Mouse (Mus musculus) hindbrain, embryonic 13.5 days (tissue): Measurements from ENCODE around the gene Tia1. TPM values are rescaled to one million over a fixed set of nuclear protein-coding genes. Genes with fewer than 3 reads are reported as not detected.

Experiments used
- ATAC-seq: fragments of 200-750 bp; cut with Nextera tagmentation; 2 replicates; pipeline ENCODE4 v1.8.0; 2017; ENCODE audit warnings: moderate TSS enrichment; ENCODE audit not compliant: low FRiP score
- H3K27ac ChIP-seq: fragments of 300-500 bp; sonication (generic); 2 replicates; pipeline ENCODE4 v1.5.1; 2015; ENCODE audit warnings: inconsistent platforms, mild to moderate bottlenecking, moderate library complexity
- H3K27me3 ChIP-seq: fragments of 300-500 bp; sonication (generic); 2 replicates; pipeline ENCODE4 v1.6.1; 2015; ENCODE audit warnings: mild to moderate bottlenecking, inconsistent platforms
- H3K36me3 ChIP-seq: fragments of 300-500 bp; sonication (generic); 2 replicates; pipeline ENCODE4 v1.6.1; 2015; ENCODE audit warnings: mild to moderate bottlenecking, inconsistent platforms
- H3K4me1 ChIP-seq: fragments of 300-500 bp; sonication (generic); replicated peaks from 2 replicates; pipeline ENCODE4 v1.6.1; 2015; ENCODE audit warnings: inconsistent platforms
- H3K4me2 ChIP-seq: fragments of 300-500 bp; sonication (generic); 2 replicates; pipeline ENCODE4 v1.6.1; 2015; ENCODE audit warnings: inconsistent platforms, mild to moderate bottlenecking, moderate library complexity
- H3K4me3 ChIP-seq: fragments of 300-500 bp; sonication (generic); 2 replicates; pipeline ENCODE4 v1.5.1; 2015; ENCODE audit warnings: mild to moderate bottlenecking, inconsistent platforms
- H3K9ac ChIP-seq: fragments of 300-500 bp; sonication (generic); 2 replicates; pipeline ENCODE4 v1.6.1; 2015; ENCODE audit warnings: mild to moderate bottlenecking, inconsistent platforms
- H3K9me3 ChIP-seq: fragments of 300-500 bp; sonication (generic); 2 replicates; pipeline ENCODE4 v1.6.1; 2016; ENCODE audit warnings: inconsistent platforms
- WGBS: fragments of 180-500 bp; shearing (Covaris S2); methylation state at CpG from one replicate; pipeline ENCODE4 v1.1.7; 2015; 5-methylcytosine and 5-hydroxymethylcytosine counted together
- polyA plus RNA-seq: library from polyadenylated mRNA; unstranded; fragments of >200 nt; fragmentation: Nextera tagmentation; extraction: Ambion mirVana; gene quantifications from 2 replicates; pipeline ENCODE4 v1.2.1, GENCODE M21; 2015

Gene Tia1
- polyA plus RNA-seq, 1 experiment from 2014 or later = 359 TPM

DNA sequence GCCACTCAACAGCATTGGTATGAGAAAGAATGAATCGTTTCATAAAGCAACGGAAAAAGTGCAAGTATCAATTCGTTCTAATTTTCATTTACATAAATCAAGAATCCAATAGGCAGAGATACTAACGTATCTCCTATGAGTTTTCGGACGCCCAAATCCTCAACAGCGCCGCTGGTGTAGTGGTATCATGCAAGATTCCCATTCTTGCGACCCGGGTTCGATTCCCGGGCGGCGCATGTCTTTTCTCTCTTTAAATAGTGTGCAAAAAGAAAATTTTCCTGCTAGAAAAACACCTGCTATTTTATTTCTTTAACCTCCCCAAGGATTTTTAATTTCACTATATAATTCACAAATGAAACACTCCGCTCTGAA lies 305 bp upstream of the Tia1 start:
- peak; percentile 81 for ATAC-seq

DNA sequence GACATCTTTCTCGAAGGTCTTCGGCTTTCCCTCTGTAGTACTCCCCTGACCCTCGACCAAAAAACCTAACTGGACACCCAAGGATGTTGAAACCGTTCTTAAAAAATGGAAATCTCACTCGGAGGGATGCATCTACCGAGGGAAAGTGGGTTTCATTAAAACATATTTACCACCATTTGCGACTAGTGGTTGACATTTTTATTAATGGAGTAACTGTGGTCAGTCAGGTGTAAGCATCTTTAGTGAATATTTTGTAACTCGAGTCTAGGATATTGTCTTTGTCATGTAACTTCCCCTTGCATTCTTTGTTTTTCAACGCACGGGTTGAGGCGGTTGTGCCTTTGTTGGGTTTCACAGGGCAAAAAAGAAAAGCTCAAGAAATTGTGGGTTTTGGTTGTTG lies 977 bp downstream of the Tia1 start:
- H3K4me2 ChIP-seq = peak overlapping the region; percentile 81
- under 1% methylated on average over 11 of the region's 11 CpGs for WGBS
- no peaks in the 10 kb centered on the region for H3K9me3 ChIP-seq
- H3K4me1 ChIP-seq = peaks cover 36% of the 10 kb centered on the region
- peak overlapping the region; percentile 100 for H3K27ac ChIP-seq
- no peak for ATAC-seq
- H3K27me3 ChIP-seq = no peaks in the 10 kb centered on the region
- H3K36me3 ChIP-seq = peaks cover 3% of the 10 kb centered on the region; the same call in 1 of the 2 replicates
- H3K9ac ChIP-seq = peak overlapping the region; percentile 99
- H3K4me3 ChIP-seq = peak overlapping the region; percentile 83

More for the DNA sequence above, 305 bp upstream of the Tia1 start:
- no peaks in the 10 kb centered on the region for H3K9me3 ChIP-seq
- H3K27ac ChIP-seq = peak overlapping the region; percentile 100
- no peaks in the 10 kb centered on the region; the same call in 1 of the 2 replicates for H3K27me3 ChIP-seq
- peaks cover 3% of the 10 kb centered on the region; the same call in 1 of the 2 replicates for H3K36me3 ChIP-seq
- H3K4me1 ChIP-seq = peaks cover 29% of the 10 kb centered on the region
- WGBS = under 1% methylated on average over 15 of the region's 15 CpGs
- peak overlapping the region; percentile 83 for H3K4me3 ChIP-seq
- peak overlapping the region; percentile 99 for H3K9ac ChIP-seq
- H3K4me2 ChIP-seq = peak overlapping the region; percentile 81

DNA sequence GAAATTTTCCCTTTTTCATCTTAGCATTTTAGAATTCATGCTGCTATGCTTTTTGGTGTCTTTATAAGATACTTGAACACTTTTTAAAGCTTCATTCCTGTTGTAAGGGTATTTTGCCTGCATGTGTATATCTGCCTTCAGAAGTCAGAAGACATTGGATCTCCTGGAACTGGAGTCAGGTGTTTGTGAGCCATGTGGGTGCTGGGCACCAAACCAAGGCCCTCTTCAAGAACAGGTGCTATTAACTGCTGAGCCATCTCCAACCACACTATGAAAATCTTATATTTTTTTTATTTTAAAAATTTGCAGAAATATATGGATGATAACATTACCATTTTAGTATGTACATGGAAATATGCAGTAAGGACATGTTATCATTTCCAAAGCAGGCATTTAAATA lies 2.3 kb downstream of the Tia1 start:
- Histone ChIP-seq H3K9ac (0 out of 2 replicates have a peak overlapping the region, but pooled peaks have one; percentile 46), H3K4me3 (peak overlapping the region; percentile 83), H3K4me1 (peaks cover 38% of the 10 kb centered on the region), H3K36me3 (peaks cover 3% of the 10 kb centered on the region; the same call in 1 of the 2 replicates), H3K9me3 (no peaks in the 10 kb centered on the region), H3K4me2 (peak overlapping the region; percentile 81), H3K27ac (no peak overlapping the region), H3K27me3 (no peaks in the 10 kb centered on the region)
- no peak for ATAC-seq

DNA sequence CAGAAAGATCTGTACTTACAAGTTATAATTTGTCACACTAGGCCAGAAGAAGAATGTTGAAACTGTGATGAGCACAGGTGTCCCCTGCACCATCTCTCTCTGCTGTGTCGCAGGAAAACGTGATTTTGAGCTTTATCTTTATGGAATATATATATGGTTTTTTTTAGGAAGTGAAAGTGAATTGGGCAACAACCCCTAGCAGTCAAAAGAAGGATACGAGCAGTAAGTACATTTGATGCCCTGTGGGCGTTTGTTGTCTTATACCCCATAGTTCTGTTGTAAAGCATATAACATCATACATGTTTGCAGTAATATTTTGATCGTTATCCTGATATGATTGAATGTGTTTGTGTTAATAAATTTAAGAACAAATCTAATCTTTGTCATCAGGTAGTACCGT lies 14.7 kb downstream of the Tia1 start:
- Histone ChIP-seq H3K4me1 (no peaks in the 10 kb centered on the region), H3K9ac (no peak overlapping the region), H3K4me3 (no peak overlapping the region), H3K27ac (no peak overlapping the region), H3K4me2 (no peak overlapping the region), H3K36me3 (peaks cover 78% of the 10 kb centered on the region), H3K9me3 (no peaks in the 10 kb centered on the region), H3K27me3 (no peaks in the 10 kb centered on the region)
- WGBS = 94% methylated on average over 6 of the region's 6 CpGs
- no peak for ATAC-seq

DNA sequence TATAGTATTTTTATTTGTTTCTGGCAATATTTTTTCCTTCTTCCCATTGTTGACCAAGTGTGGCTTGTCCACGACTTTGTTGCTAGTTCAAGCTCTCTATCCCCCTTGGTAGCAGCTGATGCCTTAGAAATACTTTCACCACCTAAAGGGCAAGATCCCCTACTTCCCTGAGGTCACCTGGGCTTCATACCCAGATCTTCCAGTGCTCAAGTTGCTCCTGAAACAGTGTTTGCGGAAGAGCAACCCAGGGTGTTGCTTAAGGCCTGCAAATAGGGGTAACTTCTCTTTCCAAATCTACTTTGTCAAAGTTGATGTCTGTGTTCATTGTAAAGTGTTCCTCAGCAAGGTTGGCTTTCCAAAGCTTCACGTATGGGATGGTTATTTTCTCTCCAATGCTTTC lies 15.2 kb downstream of the Tia1 start:
- no peaks in the 10 kb centered on the region for H3K4me1 ChIP-seq
- WGBS = 91% methylated on average over 3 of the region's 3 CpGs
- no peaks in the 10 kb centered on the region for H3K27me3 ChIP-seq
- no peak for ATAC-seq
- H3K4me3 ChIP-seq = no peak overlapping the region
- peaks cover 77% of the 10 kb centered on the region for H3K36me3 ChIP-seq
- no peaks in the 10 kb centered on the region for H3K9me3 ChIP-seq
- H3K27ac ChIP-seq = no peak overlapping the region
- no peak overlapping the region for H3K4me2 ChIP-seq
- no peak overlapping the region for H3K9ac ChIP-seq

DNA sequence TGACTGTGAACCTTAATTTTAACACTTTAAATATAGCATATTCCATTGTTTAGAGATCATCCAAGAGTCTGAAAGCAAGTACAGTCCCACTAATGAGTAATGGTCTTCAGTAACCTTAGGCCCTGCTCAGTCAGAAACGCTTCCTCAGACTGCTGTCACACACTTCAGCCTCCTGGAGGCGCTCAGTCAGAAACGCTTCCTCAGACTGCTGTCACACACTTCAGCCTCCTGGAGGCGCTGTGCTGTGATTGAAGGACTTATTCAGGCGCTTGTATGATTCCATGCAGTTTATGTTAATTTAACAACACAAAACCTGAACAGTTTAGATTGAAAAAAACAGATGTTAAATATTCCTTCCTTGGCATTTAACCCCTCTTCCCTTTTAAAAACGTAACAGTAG lies 16.5 kb downstream of the Tia1 start:
- Histone ChIP-seq H3K36me3 (peaks cover 84% of the 10 kb centered on the region), H3K4me1 (no peaks in the 10 kb centered on the region), H3K9me3 (no peaks in the 10 kb centered on the region), H3K27me3 (no peaks in the 10 kb centered on the region), H3K9ac (no peak overlapping the region), H3K4me3 (no peak overlapping the region), H3K27ac (no peak overlapping the region), H3K4me2 (no peak overlapping the region)
- 77% methylated on average over 6 of the region's 6 CpGs for WGBS
- ATAC-seq = no peak

DNA sequence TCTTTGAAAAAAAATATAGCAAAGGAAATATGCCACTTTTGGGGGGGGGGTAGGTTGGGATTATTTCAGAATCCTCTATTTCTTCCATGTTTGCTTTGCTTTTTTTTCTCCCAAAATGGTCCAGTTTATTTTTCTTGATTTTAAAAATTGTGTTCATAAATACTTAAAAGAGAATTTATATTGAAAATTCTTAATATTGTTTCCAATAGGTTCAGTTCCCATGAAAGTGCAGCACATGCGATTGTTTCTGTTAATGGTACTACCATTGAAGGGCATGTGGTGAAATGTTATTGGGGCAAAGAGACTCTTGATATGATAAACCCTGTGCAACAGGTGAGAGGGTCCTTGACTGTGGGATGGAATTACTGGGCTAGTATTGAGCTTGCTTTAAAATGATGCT lies 22.3 kb downstream of the Tia1 start, which contains the start of gene Gm44790:
Gene Gm44790, plus strand, starts transcription at position 301 of the 400 bp plus-strand sequence.
- no peak within 1 kb of the TSS for H3K9ac ChIP-seq
- H3K36me3 ChIP-seq = peaks cover 82% of the 10 kb centered on the region
- H3K27me3 ChIP-seq = no peaks in the 10 kb centered on the region
- H3K9me3 ChIP-seq = no peaks in the 10 kb centered on the region
- WGBS = 98% methylated on average over 1 of the region's 1 CpGs
- no peak for ATAC-seq
- no peak within 1 kb of the TSS for H3K4me3 ChIP-seq
- no peaks in the 10 kb centered on the region for H3K4me1 ChIP-seq
- H3K4me2 ChIP-seq = no peak within 1 kb of the TSS
- no peak within 1 kb of the TSS for H3K27ac ChIP-seq

DNA sequence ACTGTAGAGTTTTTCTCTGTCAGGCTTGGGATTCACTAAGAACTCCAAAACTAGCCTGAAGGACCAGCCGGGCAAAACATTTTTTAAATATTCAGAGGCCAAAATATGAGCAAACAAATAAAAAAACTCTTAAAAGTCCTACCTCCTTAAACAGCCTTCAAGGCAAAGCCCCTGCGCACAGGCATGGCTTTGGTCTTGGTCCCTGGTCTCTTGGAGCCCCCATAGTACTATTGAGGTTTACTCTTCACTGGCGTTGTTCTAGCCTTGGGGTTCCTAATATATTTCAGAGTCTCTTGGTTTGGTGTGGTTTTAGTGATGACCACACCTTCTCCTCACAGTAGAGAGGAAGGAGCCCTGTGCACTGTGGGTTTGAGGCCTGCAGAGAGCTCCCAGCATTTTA lies 27.5 kb downstream of the Tia1 start:
- no peak overlapping the region for H3K9ac ChIP-seq
- 97% methylated on average over 3 of the region's 3 CpGs for WGBS
- no peak overlapping the region for H3K4me3 ChIP-seq
- H3K36me3 ChIP-seq = peaks cover 87% of the 10 kb centered on the region
- ATAC-seq = no peak
- H3K4me1 ChIP-seq = no peaks in the 10 kb centered on the region
- H3K4me2 ChIP-seq = no peak overlapping the region
- no peaks in the 10 kb centered on the region for H3K9me3 ChIP-seq
- no peak overlapping the region for H3K27ac ChIP-seq
- no peaks in the 10 kb centered on the region for H3K27me3 ChIP-seq

DNA sequence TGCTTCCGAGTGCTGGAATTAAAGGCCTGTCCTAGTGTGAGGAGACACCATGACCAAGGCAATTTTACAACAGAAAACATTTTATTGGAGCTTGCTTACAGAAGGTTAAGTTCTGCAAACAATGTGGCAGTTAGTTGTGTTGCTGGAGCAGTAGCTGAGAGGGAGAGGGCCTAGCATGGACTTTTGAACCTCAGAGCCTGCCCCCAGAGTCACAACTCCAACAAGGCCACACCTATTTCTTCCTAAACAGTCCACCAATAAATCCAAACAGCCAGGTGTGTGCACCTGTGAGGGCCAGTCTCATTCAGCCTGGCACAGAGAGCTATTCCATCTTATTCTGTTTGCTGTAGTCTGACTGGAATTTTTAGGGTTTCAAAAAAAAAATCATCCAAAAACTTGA lies 29.7 kb downstream of the Tia1 start:
- no peak for ATAC-seq
- Histone ChIP-seq H3K27ac (no peak overlapping the region), H3K4me1 (peaks cover 6% of the 10 kb centered on the region), H3K9ac (no peak overlapping the region), H3K4me2 (no peak overlapping the region), H3K27me3 (no peaks in the 10 kb centered on the region), H3K9me3 (no peaks in the 10 kb centered on the region), H3K36me3 (peaks cover 69% of the 10 kb centered on the region), H3K4me3 (no peak overlapping the region)
- WGBS = 94% methylated on average over 1 of the region's 1 CpGs

DNA sequence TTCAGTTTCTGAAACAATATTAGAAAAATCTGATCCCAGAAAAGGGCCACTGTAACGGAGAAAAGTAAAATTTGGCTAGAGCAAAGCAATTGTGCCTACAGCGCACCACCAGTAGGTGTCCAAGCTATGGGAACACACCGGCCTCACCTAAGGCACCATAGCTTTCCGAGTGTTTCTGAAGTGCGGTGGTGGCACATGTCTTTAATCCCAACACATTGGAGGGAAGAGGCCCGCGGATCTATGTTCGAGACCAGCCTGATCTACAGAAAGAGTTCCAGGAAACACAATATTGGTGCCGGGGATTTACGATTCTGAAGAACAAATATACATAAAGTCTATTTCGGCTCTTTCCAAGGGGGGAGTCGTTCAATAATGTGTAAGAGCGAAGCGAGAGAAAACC lies 33.7 kb downstream of the Tia1 start:
- peak overlapping the region; percentile 86 for H3K9ac ChIP-seq
- ATAC-seq = 0 out of 2 replicates have a peak, but pooled peaks have one; percentile 27
- WGBS = 2% methylated on average over 14 of the region's 14 CpGs
- H3K4me2 ChIP-seq = peak overlapping the region; percentile 78
- peaks cover 18% of the 10 kb centered on the region for H3K4me1 ChIP-seq
- H3K4me3 ChIP-seq = peak overlapping the region; percentile 90
- peak overlapping the region; percentile 92 for H3K27ac ChIP-seq
- no peaks in the 10 kb centered on the region for H3K9me3 ChIP-seq
- no peaks in the 10 kb centered on the region for H3K27me3 ChIP-seq
- H3K36me3 ChIP-seq = peaks cover 40% of the 10 kb centered on the region

DNA sequence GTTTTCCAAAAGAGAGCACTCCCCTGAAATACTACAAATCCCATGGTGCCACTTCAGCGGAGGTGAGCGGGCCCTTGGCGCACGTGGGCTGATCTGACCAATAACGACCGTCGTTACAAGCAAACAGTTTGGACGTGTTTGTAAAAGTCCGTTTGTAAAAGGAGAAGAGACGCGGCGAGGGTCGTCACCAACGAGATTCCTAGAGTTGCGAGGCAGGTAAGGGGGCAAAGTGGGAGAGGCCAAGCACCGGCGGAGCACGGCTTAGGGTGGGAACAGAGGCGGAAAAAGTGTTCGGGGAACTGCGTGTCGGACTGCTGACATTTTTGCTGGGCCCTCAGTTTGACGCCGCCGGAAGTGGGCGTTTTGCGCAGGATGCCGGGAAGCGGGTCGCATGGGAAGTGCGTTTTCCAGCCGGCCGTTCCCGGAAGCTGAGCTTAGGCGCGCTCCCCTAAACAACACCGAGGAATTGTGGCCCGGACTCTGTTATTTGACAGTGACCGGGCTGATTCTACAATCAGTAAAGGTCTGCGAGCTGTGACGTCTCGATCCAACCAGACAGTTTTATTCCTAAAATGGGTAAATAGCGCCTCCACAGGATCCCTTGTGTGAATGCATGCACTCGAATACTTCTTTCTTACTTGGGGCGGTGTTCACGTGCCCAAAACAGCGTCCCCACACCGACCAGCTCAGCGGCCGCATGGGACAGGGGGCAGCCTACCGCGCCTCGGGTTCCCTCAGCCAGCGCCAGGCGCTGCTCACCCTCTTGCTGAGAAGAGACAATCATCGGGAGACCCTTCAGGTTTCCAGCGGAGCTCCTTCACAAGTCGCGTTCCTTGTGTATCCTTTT lies 34.5 kb downstream of the Tia1 start, which contains the start of gene C87436:
Gene C87436, plus strand, starts transcription at position 103 of the 847 bp plus-strand sequence.
- peak within 1 kb of the TSS; percentile 78 for H3K4me2 ChIP-seq
- H3K27me3 ChIP-seq = no peaks in the 10 kb centered on the region
- ATAC-seq = peak; percentile 97
- peak within 1 kb of the TSS; percentile 92 for H3K27ac ChIP-seq
- peaks cover 18% of the 10 kb centered on the region for H3K4me1 ChIP-seq
- peak within 1 kb of the TSS; percentile 86 for H3K9ac ChIP-seq
- WGBS = under 1% methylated on average over 59 of the region's 59 CpGs
- H3K9me3 ChIP-seq = no peaks in the 10 kb centered on the region
- H3K36me3 ChIP-seq = peaks cover 35% of the 10 kb centered on the region
- peak within 1 kb of the TSS; percentile 90 for H3K4me3 ChIP-seq

DNA sequence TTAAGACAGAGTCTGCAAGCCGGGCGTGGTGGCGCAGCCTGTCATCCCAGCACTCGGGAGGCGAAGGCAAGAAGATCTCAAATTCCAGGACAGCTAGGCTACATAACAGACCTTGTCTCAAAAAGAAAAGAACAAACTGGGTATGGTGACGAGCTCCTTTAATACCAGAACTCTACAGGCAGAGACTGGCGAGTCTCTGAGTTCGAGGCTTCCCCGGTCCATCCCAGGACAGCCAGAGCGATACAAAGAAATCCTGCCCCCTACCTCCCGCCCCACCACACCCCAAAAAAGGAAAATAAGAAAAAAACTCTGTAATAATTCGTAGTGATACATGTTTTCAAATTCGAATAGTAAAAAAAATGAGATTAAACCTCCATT lies 35.1 kb downstream of the Tia1 start:
- Histone ChIP-seq H3K9me3 (no peaks in the 10 kb centered on the region), H3K27me3 (no peaks in the 10 kb centered on the region), H3K27ac (peak overlapping the region; percentile 92), H3K36me3 (peaks cover 35% of the 10 kb centered on the region), H3K4me2 (peak overlapping the region; percentile 78), H3K9ac (peak overlapping the region; percentile 86), H3K4me3 (peak overlapping the region; percentile 90), H3K4me1 (peaks cover 18% of the 10 kb centered on the region)
- WGBS = 5% methylated on average over 13 of the region's 13 CpGs
- ATAC-seq = no peak

DNA sequence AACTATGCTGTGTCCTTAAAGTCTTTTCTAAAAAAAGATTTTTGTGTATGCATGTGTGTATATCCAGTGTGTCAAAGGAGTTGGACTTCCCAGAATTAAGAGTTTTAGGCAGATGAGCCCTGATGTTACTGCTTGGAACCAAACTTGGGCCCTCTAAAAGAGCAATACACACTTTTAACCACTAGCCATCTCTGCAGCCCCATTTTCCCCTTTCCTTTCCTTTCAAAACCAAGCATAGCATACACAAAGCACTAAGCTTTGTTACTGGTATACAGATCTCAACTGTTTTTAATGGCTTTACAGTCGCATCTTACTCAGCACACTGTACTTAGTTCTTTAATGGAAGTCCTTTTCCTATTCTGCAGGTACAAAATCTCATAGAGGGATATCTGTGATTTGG lies 35.5 kb downstream of the Tia1 start:
- no peaks in the 10 kb centered on the region for H3K27me3 ChIP-seq
- H3K4me2 ChIP-seq = peak overlapping the region; percentile 78
- 91% methylated on average over 1 of the region's 1 CpGs for WGBS
- H3K9ac ChIP-seq = peak overlapping the region; percentile 86
- ATAC-seq = no peak
- H3K4me1 ChIP-seq = peaks cover 18% of the 10 kb centered on the region
- H3K9me3 ChIP-seq = no peaks in the 10 kb centered on the region
- H3K27ac ChIP-seq = 0 out of 2 replicates have a peak overlapping the region, but pooled peaks have one; percentile 92
- H3K36me3 ChIP-seq = peaks cover 35% of the 10 kb centered on the region
- peak overlapping the region; percentile 90 for H3K4me3 ChIP-seq
